Mouse (Mus musculus) T-cell, adult 2 months (primary cell): ENCODE results near the gene Olfr798.

Source experiments
- DNase-seq: peaks from one replicate; pipeline ENCODE4 v3.0.0; 2022; ENCODE audit warnings: low spot score

Olfr798 gene

GRCm38 (mm10) chr10:129627834-129628233 lies at the start of gene Olfr798:
Gene Olfr798, minus strand, starts transcription at chr10:129627934.
- no peak for DNase-seq

GRCm38 (mm10) chr10:129673765-129674164 lies 46.0 kb upstream of the Olfr798 start, which contains the start of gene Olfr801:
Gene Olfr801, minus strand, starts transcription at chr10:129673865.
- DNase-seq, result no peak

GRCm38 (mm10) chr10:129657394-129657793 lies 29.7 kb upstream of the Olfr798 start, which contains the start of gene Olfr800:
Gene Olfr800, plus strand, starts transcription at chr10:129657694.
- no peak for DNase-seq

GRCm38 (mm10) chr10:129651763-129652162 lies 24.0 kb upstream of the Olfr798 start:
- no peak for DNase-seq

GRCm38 (mm10) chr10:129637184-129637583 lies 9.4 kb upstream of the Olfr798 start, which contains the start of gene Olfr799:
Gene Olfr799, plus strand, starts transcription at chr10:129637484.
- DNase-seq, result no peak

GRCm38 (mm10) chr10:129623251-129623650 lies 4.5 kb downstream of the Olfr798 start:
- DNase-seq, result no peak

- DNase-seq, result no peak
Measured at GRCm38 (mm10) chr10:129621724-129622123, 6.0 kb downstream of the Olfr798 start.

GRCm38 (mm10) chr10:129612470-129612869 lies 15.3 kb downstream of the Olfr798 start, which contains the start of gene Olfr796:
Gene Olfr796, minus strand, starts transcription at chr10:129612570.
- DNase-seq, result no peak

GRCm38 (mm10) chr10:129577066-129577465 lies 50.7 kb downstream of the Olfr798 start:
- DNase-seq, result no peak
